Mouse (Mus musculus): ENCODE measurements around the gene Irak3. TPM values are rescaled to one million over a fixed set of nuclear protein-coding genes. Genes with fewer than 3 reads are reported as not detected.

Irak3 gene
- total and polyA plus RNA-seq, 3 experiments: 0.01 to 0.16 TPM; not detected in 1

DNA sequence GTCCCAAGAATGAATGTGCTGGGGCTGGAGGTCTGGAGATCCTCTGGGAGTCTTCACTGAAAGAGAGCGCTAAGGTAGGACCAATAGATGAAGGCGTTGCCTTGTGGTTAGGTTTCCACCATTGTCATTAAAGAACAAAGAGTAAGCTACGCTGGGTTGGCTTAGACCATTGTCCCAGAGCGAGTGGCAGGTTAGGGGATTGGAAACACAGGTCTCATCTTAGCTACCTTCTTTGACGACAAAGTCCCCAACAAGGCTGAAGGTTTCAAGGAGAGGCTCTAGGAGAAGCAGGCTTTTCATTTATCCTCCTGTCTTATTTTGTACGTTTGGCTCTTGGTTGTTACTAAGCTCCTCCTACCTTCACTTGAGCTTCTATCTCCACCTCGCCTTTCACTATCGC is 36.3 kb upstream of the Irak3 start:
- TF ChIP-seq TAL1 (conservative IDR thresholded peaks at IDR 0.05; ENCODE audit: low read depth, low read length) (no peak), GATA1 (IDR thresholded peaks at IDR 0.05; ENCODE audit: borderline replicate concordance, low read length) (no peak), POLR2AphosphoS5 (IDR thresholded peaks at IDR 0.05; ENCODE audit: insufficient replicate concordance, low read depth, low read length) (no peak), GATA2 (IDR thresholded peaks at IDR 0.05; ENCODE audit: borderline replicate concordance, low read depth, low read length) (no peak), CTCF (IDR thresholded peaks at IDR 0.05; ENCODE audit: low read depth, low read length) (no peak)
- DNase-seq (ENCODE audit: low spot score) (no peak), ATAC-seq (ENCODE audit: extremely low read depth, insufficient number of reproducible peaks, low FRiP score, poor library complexity, severe bottlenecking) (no peak)
- Histone ChIP-seq H3K4me1 (ENCODE audit: insufficient read depth, low read depth, low read length) (peaks cover 3% of the 10 kb centered on the region), H3K36me3 (replicated peaks) (peaks cover 7% of the 10 kb centered on the region), H3K4me3 (ENCODE audit: low read depth, low read length) (no peak overlapping the region), H3K27me3 (ENCODE audit: insufficient read depth, low read length) (peaks cover 13% of the 10 kb centered on the region; the same call in 1 of the 2 replicates), H3K9me3 (replicated peaks) (no peaks in the 10 kb centered on the region)

DNA sequence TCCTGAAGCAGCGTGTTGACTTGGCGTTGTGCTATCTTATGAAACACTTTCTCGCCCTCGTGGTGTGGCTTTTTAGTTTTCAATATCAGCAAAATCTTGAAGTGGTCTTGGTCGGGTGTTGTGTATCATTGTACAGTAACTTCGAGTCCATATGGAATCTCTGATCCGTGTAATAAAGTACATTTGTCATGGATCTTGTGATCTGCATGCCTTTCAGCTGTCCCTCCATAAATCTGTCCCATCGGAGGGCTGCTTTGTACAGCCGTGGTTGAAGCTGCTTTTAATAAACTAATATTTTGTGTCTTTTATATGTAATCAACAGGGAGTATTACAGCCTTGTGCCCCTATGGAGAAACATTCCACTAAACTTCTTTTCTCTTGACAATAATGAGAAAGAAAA is 34.9 kb upstream of the Irak3 start:
- peaks cover 3% of the 10 kb centered on the region for H3K4me1 ChIP-seq (ENCODE audit: insufficient read depth, low read depth, low read length)
- DNase-seq (ENCODE audit: low spot score) (no peak), ATAC-seq (ENCODE audit: extremely low read depth, insufficient number of reproducible peaks, low FRiP score, poor library complexity, severe bottlenecking) (no peak)
- no peaks in the 10 kb centered on the region for H3K9me3 ChIP-seq (replicated peaks)
- peaks cover 20% of the 10 kb centered on the region for H3K36me3 ChIP-seq (replicated peaks)
- no peak overlapping the region for H3K4me3 ChIP-seq (ENCODE audit: low read depth, low read length)
- TF ChIP-seq POLR2AphosphoS5 (IDR thresholded peaks at IDR 0.05; ENCODE audit: insufficient replicate concordance, low read depth, low read length) (no peak), TAL1 (conservative IDR thresholded peaks at IDR 0.05; ENCODE audit: low read depth, low read length) (no peak), CTCF (IDR thresholded peaks at IDR 0.05; ENCODE audit: low read depth, low read length) (no peak), GATA2 (IDR thresholded peaks at IDR 0.05; ENCODE audit: borderline replicate concordance, low read depth, low read length) (no peak)
- H3K27me3 ChIP-seq (ENCODE audit: insufficient read depth, low read length): peaks cover 13% of the 10 kb centered on the region; the same call in 1 of the 2 replicates

DNA sequence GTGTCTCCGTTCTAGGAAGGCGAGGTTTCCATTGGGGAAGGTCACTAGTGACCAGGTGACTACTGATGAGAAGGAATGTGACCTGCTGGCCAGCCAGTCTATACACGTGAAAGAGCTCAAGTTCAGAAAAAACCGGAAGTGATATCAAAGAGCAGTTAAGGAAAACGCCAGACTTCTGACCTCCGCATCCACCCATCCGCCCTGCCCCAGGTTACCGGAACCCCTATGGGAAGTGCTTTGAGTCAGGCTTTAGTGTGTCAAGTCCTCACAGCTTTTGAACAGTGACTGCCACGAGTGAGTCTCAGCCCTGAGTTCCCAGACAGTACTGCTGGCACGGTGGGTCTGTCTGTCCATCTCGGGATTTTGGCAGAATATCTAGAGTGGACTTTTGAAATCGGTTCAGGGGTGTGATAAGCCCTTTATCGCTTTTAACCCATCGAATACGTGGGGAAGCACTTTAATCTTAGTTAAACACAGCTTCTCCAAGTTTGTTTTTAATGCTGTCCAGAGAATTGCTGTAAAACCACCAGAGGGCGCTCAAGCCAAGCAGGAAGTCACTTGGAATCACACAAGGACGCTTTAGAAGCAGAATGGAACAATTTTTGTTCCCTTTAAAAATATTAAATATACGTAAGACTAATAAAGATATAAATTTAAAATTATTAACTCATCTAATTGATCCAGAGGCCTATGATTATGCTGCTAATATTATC is 31.9 kb upstream of the Irak3 start:
- H3K4me3 ChIP-seq (ENCODE audit: low read depth, low read length): no peak overlapping the region
- peaks cover 46% of the 10 kb centered on the region for H3K36me3 ChIP-seq (replicated peaks)
- H3K9me3 ChIP-seq (replicated peaks): no peaks in the 10 kb centered on the region
- TF ChIP-seq CTCF (IDR thresholded peaks at IDR 0.05; ENCODE audit: low read depth, low read length) (peak; percentile 32), GATA2 (IDR thresholded peaks at IDR 0.05; ENCODE audit: borderline replicate concordance, low read depth, low read length) (no peak)
- H3K27me3 ChIP-seq (ENCODE audit: insufficient read depth, low read length): peaks cover 8% of the 10 kb centered on the region
- ATAC-seq (ENCODE audit: extremely low read depth, insufficient number of reproducible peaks, low FRiP score, poor library complexity, severe bottlenecking) (no peak; the same call in 1 of the 2 replicates), DNase-seq (ENCODE audit: low spot score) (peak; percentile 25)
- H3K4me1 ChIP-seq (ENCODE audit: insufficient read depth, low read depth, low read length): peaks cover 20% of the 10 kb centered on the region

DNA sequence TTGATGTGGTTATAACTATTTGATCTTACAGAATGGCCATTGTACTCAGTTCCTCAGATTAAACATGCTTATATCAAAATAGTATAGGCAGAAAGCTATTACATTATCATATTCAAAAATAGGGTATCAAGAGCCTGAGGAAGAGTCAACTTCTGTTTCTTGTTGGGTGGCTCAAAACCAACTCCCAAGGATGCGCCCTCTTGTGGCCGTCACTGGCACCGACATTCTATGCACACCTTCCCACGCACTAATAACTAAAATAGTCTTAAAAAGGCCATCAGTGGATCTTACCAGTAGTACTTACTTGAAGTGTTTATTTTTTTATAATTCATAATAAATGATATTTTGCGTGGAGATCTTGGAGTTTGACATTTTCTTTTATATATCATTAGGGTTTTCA is 29.8 kb upstream of the Irak3 start:
- H3K9me3 ChIP-seq (replicated peaks): no peaks in the 10 kb centered on the region
- ATAC-seq (ENCODE audit: extremely low read depth, insufficient number of reproducible peaks, low FRiP score, poor library complexity, severe bottlenecking): no peak
- peaks cover 2% of the 10 kb centered on the region; the same call in 1 of the 2 replicates for H3K27me3 ChIP-seq (ENCODE audit: insufficient read depth, low read length)
- H3K4me1 ChIP-seq (ENCODE audit: insufficient read depth, low read depth, low read length): peaks cover 29% of the 10 kb centered on the region
- H3K36me3 ChIP-seq (replicated peaks): peaks cover 55% of the 10 kb centered on the region
- TF ChIP-seq CTCF (IDR thresholded peaks at IDR 0.05; ENCODE audit: low read depth, low read length): peak; percentile 69
- no peak for TF ChIP-seq TAL1 (conservative IDR thresholded peaks at IDR 0.05; ENCODE audit: low read depth, low read length)
- DNase-seq (ENCODE audit: low spot score): peak; percentile 23
- H3K4me3 ChIP-seq (ENCODE audit: low read depth, low read length): no peak overlapping the region

DNA sequence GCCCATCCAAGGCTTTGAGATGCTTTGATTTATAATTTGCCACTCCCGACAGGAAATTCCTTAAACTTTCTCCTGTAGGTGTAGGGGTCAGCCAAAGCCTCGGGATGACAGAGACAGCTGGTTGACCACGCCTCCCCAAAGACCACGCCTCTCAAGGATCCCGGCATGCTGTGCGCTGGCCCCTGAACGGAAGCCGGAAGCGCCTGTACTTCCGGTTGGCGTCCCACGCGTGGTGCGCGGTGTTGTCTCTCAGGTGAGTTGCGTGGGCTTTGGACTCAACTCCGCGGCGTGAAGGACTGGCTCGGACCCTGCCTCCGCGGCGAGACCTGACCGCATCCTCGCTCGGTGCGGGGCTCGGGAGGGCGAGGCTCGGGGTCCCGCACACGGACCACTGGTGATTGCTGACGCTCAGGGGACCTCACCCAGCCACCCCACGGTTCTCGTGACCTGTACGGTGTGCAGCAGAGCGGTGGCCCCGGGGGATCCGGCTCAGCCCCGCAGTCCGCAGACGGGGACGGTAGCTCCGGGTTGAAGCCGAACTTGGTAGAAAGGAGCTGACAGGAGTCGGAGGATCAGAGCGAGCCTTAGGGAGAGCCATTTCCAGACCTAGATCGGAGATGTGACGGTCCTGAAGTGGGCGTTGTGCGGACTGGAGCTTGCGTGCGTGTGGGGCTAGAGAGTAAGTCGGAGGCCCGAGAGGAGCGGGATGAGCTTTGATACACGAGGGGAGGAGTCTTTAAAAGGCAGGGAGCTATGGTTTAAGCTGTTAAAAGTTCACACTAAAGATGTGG is 25.1 kb upstream of the Irak3 start, which contains the start of gene Llph:
Gene Llph (plus strand): TSS at position 200 of the 791 bp plus-strand sequence.
- H3K36me3 ChIP-seq (replicated peaks): peaks cover 60% of the 10 kb centered on the region
- TF ChIP-seq TAL1 (conservative IDR thresholded peaks at IDR 0.05; ENCODE audit: low read depth, low read length) (no peak), GATA2 (IDR thresholded peaks at IDR 0.05; ENCODE audit: borderline replicate concordance, low read depth, low read length) (no peak), GATA1 (IDR thresholded peaks at IDR 0.05; ENCODE audit: borderline replicate concordance, low read length) (no peak), POLR2AphosphoS5 (IDR thresholded peaks at IDR 0.05; ENCODE audit: insufficient replicate concordance, low read depth, low read length) (no peak), CTCF (IDR thresholded peaks at IDR 0.05; ENCODE audit: low read depth, low read length) (no peak)
- peaks cover 31% of the 10 kb centered on the region for H3K4me1 ChIP-seq (ENCODE audit: insufficient read depth, low read depth, low read length)
- H3K27me3 ChIP-seq (ENCODE audit: insufficient read depth, low read length): no peaks in the 10 kb centered on the region; the same call in 1 of the 2 replicates
- H3K4me3 ChIP-seq (ENCODE audit: low read depth, low read length): peak within 1 kb of the TSS; percentile 100
- peak; percentile 64 for DNase-seq (ENCODE audit: low spot score)
- no peaks in the 10 kb centered on the region for H3K9me3 ChIP-seq (replicated peaks)
- peak; percentile 86 for ATAC-seq (ENCODE audit: extremely low read depth, insufficient number of reproducible peaks, low FRiP score, poor library complexity, severe bottlenecking)

DNA sequence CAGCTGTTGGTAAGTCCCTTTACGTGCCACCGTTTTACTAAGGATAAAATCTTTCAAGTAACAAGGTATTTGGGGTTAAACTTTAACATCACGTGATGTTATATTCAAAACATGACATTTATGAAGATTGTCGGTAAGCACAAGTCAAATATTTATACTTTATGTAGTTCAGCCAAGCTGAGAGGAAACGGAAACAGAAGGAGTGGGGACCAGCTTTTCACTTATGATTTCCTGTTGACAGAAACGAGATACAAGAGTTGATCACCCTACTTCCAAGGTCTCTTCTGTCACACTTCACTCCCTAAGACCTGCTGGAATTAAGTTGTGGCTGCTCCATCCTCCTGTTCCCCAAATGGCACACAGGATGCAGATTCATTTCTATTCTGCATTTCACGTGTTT is 18.8 kb upstream of the Irak3 start:
- Histone ChIP-seq H3K36me3 (replicated peaks) (peaks cover 67% of the 10 kb centered on the region), H3K4me3 (ENCODE audit: low read depth, low read length) (no peak overlapping the region), H3K9me3 (replicated peaks) (no peaks in the 10 kb centered on the region), H3K27me3 (ENCODE audit: insufficient read depth, low read length) (no peaks in the 10 kb centered on the region), H3K4me1 (ENCODE audit: insufficient read depth, low read depth, low read length) (peaks cover 9% of the 10 kb centered on the region; the same call in 1 of the 2 replicates)
- ATAC-seq (ENCODE audit: extremely low read depth, insufficient number of reproducible peaks, low FRiP score, poor library complexity, severe bottlenecking) (no peak), DNase-seq (ENCODE audit: low spot score) (no peak)
- TF ChIP-seq TAL1 (conservative IDR thresholded peaks at IDR 0.05; ENCODE audit: low read depth, low read length) (no peak), CTCF (IDR thresholded peaks at IDR 0.05; ENCODE audit: low read depth, low read length) (no peak), GATA2 (IDR thresholded peaks at IDR 0.05; ENCODE audit: borderline replicate concordance, low read depth, low read length) (no peak), POLR2AphosphoS5 (IDR thresholded peaks at IDR 0.05; ENCODE audit: insufficient replicate concordance, low read depth, low read length) (no peak), GATA1 (IDR thresholded peaks at IDR 0.05; ENCODE audit: borderline replicate concordance, low read length) (no peak)
